ENCODE assay signal across 23 mouse cellular contexts in genomic region chr11:8212714-8213113, GRCm38 (mm10).
DNase-seq lines count a peak whose midpoint lies in the region; ATAC-seq lines count a peak whose summit lies in the region.
"Had no signal": no experiment of that assay in that cellular context is flagged by ENCODE, and none has a peak within 500 bp of the region (broad histone marks: within the 10 kb centered on the region; RNA-seq: fewer than 3 reads in every experiment).

No protein-coding gene starts in this region.

- WGBS in embryonic facial prominence, embryonic 11.5 days = 79% methylated on average over 4 of the region's 4 CpGs
- 80% methylated on average over 4 of the region's 4 CpGs for WGBS in embryonic facial prominence, embryonic 10.5 days
- 53% methylated on average over 4 of the region's 4 CpGs for WGBS in hindbrain, embryonic 12.5 days
- 77% methylated on average over 4 of the region's 4 CpGs for WGBS in hindbrain, embryonic 10.5 days
- 30% methylated on average over 4 of the region's 4 CpGs for WGBS in hindbrain, embryonic 14.5 days
- 36% methylated on average over 4 of the region's 4 CpGs for WGBS in midbrain, embryonic 15.5 days

- H3K9me3 ChIP-seq in embryonic facial prominence, embryonic 11.5 days (replicated peaks; ENCODE audit: control insufficient read depth, low read length) = no peaks in the 10 kb centered on the region
- no peaks in the 10 kb centered on the region for H3K9me3 ChIP-seq in embryonic facial prominence, embryonic 10.5 days
- no peaks in the 10 kb centered on the region for H3K9me3 ChIP-seq in hindbrain, embryonic 12.5 days (replicated peaks)
- no peaks in the 10 kb centered on the region for H3K9me3 ChIP-seq in hindbrain, embryonic 10.5 days
- H3K9me3 ChIP-seq in hindbrain, embryonic 14.5 days (ENCODE audit: control insufficient read depth, low read length) = no peaks in the 10 kb centered on the region
- no peaks in the 10 kb centered on the region for H3K9me3 ChIP-seq in midbrain, embryonic 15.5 days
- H3K9me3 ChIP-seq: embryonic facial prominence, embryonic 15.5 days; intestine, embryonic 15.5 days; limb, embryonic 13.5 days; liver, embryonic 13.5 days had no signal

- no peak overlapping the region for H3K4me3 ChIP-seq in embryonic facial prominence, embryonic 11.5 days (ENCODE audit: low read depth, low read length)
- H3K4me3 ChIP-seq in embryonic facial prominence, embryonic 10.5 days = no peak overlapping the region
- H3K4me3 ChIP-seq in hindbrain, embryonic 12.5 days = no peak overlapping the region
- no peak overlapping the region for H3K4me3 ChIP-seq in hindbrain, embryonic 10.5 days
- no peak overlapping the region for H3K4me3 ChIP-seq in hindbrain, embryonic 14.5 days (replicated peaks; ENCODE audit: low read length)
- no peak overlapping the region for H3K4me3 ChIP-seq in midbrain, embryonic 15.5 days
- H3K4me3 ChIP-seq: embryonic facial prominence, embryonic 15.5 days; intestine, embryonic 15.5 days; limb, embryonic 13.5 days; liver, embryonic 13.5 days had no signal

- no peak overlapping the region for H3K4me2 ChIP-seq in embryonic facial prominence, embryonic 11.5 days (ENCODE audit: low read depth, low read length)
- H3K4me2 ChIP-seq in hindbrain, embryonic 12.5 days (replicated peaks) = no peak overlapping the region
- no peak overlapping the region for H3K4me2 ChIP-seq in hindbrain, embryonic 14.5 days (replicated peaks)
- H3K4me2 ChIP-seq in midbrain, embryonic 15.5 days = no peak overlapping the region
- H3K4me2 ChIP-seq: embryonic facial prominence, embryonic 15.5 days; heart, embryonic 11.5 days; intestine, embryonic 15.5 days; limb, embryonic 13.5 days; liver, embryonic 13.5 days; lung, embryonic 14.5 days had no signal

- no peak for DNase-seq in embryonic facial prominence, embryonic 11.5 days (ENCODE audit: low spot score)
- no peak for DNase-seq in embryonic facial prominence, embryonic 10.5 days (ENCODE audit: low spot score)
- no peak for DNase-seq in hindbrain, embryonic 10.5 days (ENCODE audit: low spot score)
- DNase-seq in hindbrain, embryonic 14.5 days (ENCODE audit: low spot score) = no peak
- no peak for DNase-seq in heart, postnatal 10 days
- no peak for DNase-seq in gastrocnemius, postnatal 10 days
- DNase-seq: adrenal gland, postnatal 10 days; cerebellum, adult 9-11 months; heart, postnatal 14 days; kidney, adult 9 months; liver, embryonic 13.5 days; lung, embryonic 14.5 days; lung, postnatal 36 days; right cerebral cortex, postnatal 4 days; thymus, adult 2 months had no signal

- H3K36me3 ChIP-seq in embryonic facial prominence, embryonic 11.5 days (replicated peaks; ENCODE audit: control insufficient read depth, insufficient read depth, low read depth, low read length) = no peaks in the 10 kb centered on the region
- no peaks in the 10 kb centered on the region for H3K36me3 ChIP-seq in embryonic facial prominence, embryonic 10.5 days (replicated peaks)
- H3K36me3 ChIP-seq in hindbrain, embryonic 12.5 days = no peaks in the 10 kb centered on the region
- H3K36me3 ChIP-seq in hindbrain, embryonic 10.5 days = no peaks in the 10 kb centered on the region
- H3K36me3 ChIP-seq in hindbrain, embryonic 14.5 days (replicated peaks; ENCODE audit: control insufficient read depth, insufficient read depth) = no peaks in the 10 kb centered on the region
- no peaks in the 10 kb centered on the region for H3K36me3 ChIP-seq in midbrain, embryonic 15.5 days (replicated peaks)
- H3K36me3 ChIP-seq: embryonic facial prominence, embryonic 15.5 days; intestine, embryonic 15.5 days; limb, embryonic 13.5 days; liver, embryonic 13.5 days had no signal

- H3K9ac ChIP-seq in embryonic facial prominence, embryonic 11.5 days (replicated peaks; ENCODE audit: low read length) = no peak overlapping the region
- no peak overlapping the region for H3K9ac ChIP-seq in hindbrain, embryonic 12.5 days
- no peak overlapping the region for H3K9ac ChIP-seq in hindbrain, embryonic 14.5 days
- H3K9ac ChIP-seq in midbrain, embryonic 15.5 days = no peak overlapping the region
- H3K9ac ChIP-seq: embryonic facial prominence, embryonic 15.5 days; intestine, embryonic 15.5 days; limb, embryonic 13.5 days; liver, embryonic 13.5 days; lung, embryonic 14.5 days had no signal

- H3K4me1 ChIP-seq in embryonic facial prominence, embryonic 11.5 days (ENCODE audit: control insufficient read depth, insufficient read depth, low read length) = no peaks in the 10 kb centered on the region
- H3K4me1 ChIP-seq in embryonic facial prominence, embryonic 10.5 days = no peaks in the 10 kb centered on the region
- no peaks in the 10 kb centered on the region for H3K4me1 ChIP-seq in hindbrain, embryonic 12.5 days
- no peaks in the 10 kb centered on the region for H3K4me1 ChIP-seq in hindbrain, embryonic 10.5 days (replicated peaks)
- H3K4me1 ChIP-seq in hindbrain, embryonic 14.5 days (replicated peaks; ENCODE audit: control insufficient read depth, insufficient read depth, low read length) = no peaks in the 10 kb centered on the region
- H3K4me1 ChIP-seq in midbrain, embryonic 15.5 days = peaks cover 3% of the 10 kb centered on the region; the same call in 1 of the 2 replicates
- H3K4me1 ChIP-seq: intestine, embryonic 15.5 days; limb, embryonic 13.5 days; liver, embryonic 13.5 days had no signal

- intact Hi-C loops in heart, postnatal 10 days (cut with DNase I) = loop anchor here (5.0 to 10.0 kb wide), 2 partner anchors 140 to 708 kb away; no protein-coding TSS in a partner anchor

- no peak overlapping the region for H3K27ac ChIP-seq in embryonic facial prominence, embryonic 11.5 days (replicated peaks; ENCODE audit: low read depth, low read length)
- no peak overlapping the region for H3K27ac ChIP-seq in embryonic facial prominence, embryonic 10.5 days (replicated peaks)
- H3K27ac ChIP-seq in hindbrain, embryonic 12.5 days = no peak overlapping the region
- H3K27ac ChIP-seq in hindbrain, embryonic 10.5 days = no peak overlapping the region
- H3K27ac ChIP-seq in hindbrain, embryonic 14.5 days = no peak overlapping the region
- no peak overlapping the region for H3K27ac ChIP-seq in midbrain, embryonic 15.5 days
- H3K27ac ChIP-seq: embryonic facial prominence, embryonic 15.5 days; intestine, embryonic 15.5 days; limb, embryonic 13.5 days; liver, embryonic 13.5 days had no signal

- ATAC-seq in embryonic facial prominence, embryonic 11.5 days (replicated peaks; ENCODE audit: insufficient number of reproducible peaks, low FRiP score, low TSS enrichment, low read depth) = peak; percentile 59
- peak; percentile 89 for ATAC-seq in hindbrain, embryonic 12.5 days (ENCODE audit: low FRiP score)
- ATAC-seq in hindbrain, embryonic 14.5 days (ENCODE audit: low FRiP score) = peak; percentile 76
- peak; percentile 84 for ATAC-seq in midbrain, embryonic 15.5 days (replicated peaks)
- ATAC-seq: CD4-positive, CD25-positive, alpha-beta regulatory T cell, adult 4 months; intestine, embryonic 15.5 days; Patski had no signal

- H3K27me3 ChIP-seq in embryonic facial prominence, embryonic 11.5 days (ENCODE audit: control insufficient read depth, insufficient read depth, low read length) = no peaks in the 10 kb centered on the region
- no peaks in the 10 kb centered on the region for H3K27me3 ChIP-seq in embryonic facial prominence, embryonic 10.5 days (replicated peaks; ENCODE audit: low read depth, poor library complexity, severe bottlenecking)
- no peaks in the 10 kb centered on the region for H3K27me3 ChIP-seq in hindbrain, embryonic 12.5 days
- no peaks in the 10 kb centered on the region for H3K27me3 ChIP-seq in hindbrain, embryonic 10.5 days (ENCODE audit: insufficient read depth, poor library complexity, severe bottlenecking)
- no peaks in the 10 kb centered on the region for H3K27me3 ChIP-seq in hindbrain, embryonic 14.5 days (ENCODE audit: control insufficient read depth, insufficient read depth, low read length)
- no peaks in the 10 kb centered on the region for H3K27me3 ChIP-seq in midbrain, embryonic 15.5 days (replicated peaks)
- H3K27me3 ChIP-seq: embryonic facial prominence, embryonic 15.5 days; intestine, embryonic 15.5 days; limb, embryonic 13.5 days; liver, embryonic 13.5 days had no signal
